Mouse (Mus musculus) erythroblast, embryonic 14.5 days (primary cell): ENCODE measurements around the gene H2-DMa.

ENCODE experiments used
- GATA1 ChIP-seq: IDR thresholded peaks from 2 replicates; pipeline ENCODE4 v1.6.1; 2012; ENCODE audit warnings: low read length, inconsistent platforms, mixed read lengths
- TAL1 ChIP-seq: IDR thresholded peaks from 3 replicates; pipeline ENCODE4 v1.6.1; 2012; ENCODE audit warnings: low read length, inconsistent platforms, mixed read lengths

GRCm38 (mm10) chr17:34137601-34138000, 18.3 kb downstream of the H2-DMa start:
- no peak for TF ChIP-seq GATA1
- no peak for TF ChIP-seq TAL1
